Mouse (Mus musculus) 3134 (cell line): ENCODE data around the gene Cilp.
"Not testable (repeated sequence)": the region's sequence is repeated elsewhere in the genome, so short reads cannot be mapped to it uniquely, and the experiment has no call there.

Source experiments
- DNase-seq: peaks from one replicate; pipeline ENCODE4 v3.0.0-alpha.2; 2011; ENCODE audit warnings: low spot score; ENCODE audit not compliant: insufficient read length; ENCODE audit errors: extremely low read depth

Gene Cilp

GRCm38 (mm10) chr9:65264959-65265358 is at the start of gene Cilp:
Cilp (plus strand) TSS chr9:65265180.
- DNase-seq = no peak

GRCm38 (mm10) chr9:65215494-65216126 is 49.4 kb upstream of the Cilp start:
- no peak for DNase-seq

GRCm38 (mm10) chr9:65216972-65217371 is 48.0 kb upstream of the Cilp start:
- DNase-seq = no peak

GRCm38 (mm10) chr9:65217661-65218060 is 47.3 kb upstream of the Cilp start:
- no peak for DNase-seq

GRCm38 (mm10) chr9:65218916-65219315 is 46.1 kb upstream of the Cilp start:
- no peak for DNase-seq

- not testable (repeated sequence) for DNase-seq
Observed at GRCm38 (mm10) chr9:65220398-65220797, 44.6 kb upstream of the Cilp start.

GRCm38 (mm10) chr9:65223927-65224326 is 41.1 kb upstream of the Cilp start:
- no peak for DNase-seq

- no peak for DNase-seq
Observed at GRCm38 (mm10) chr9:65225795-65226194, 39.2 kb upstream of the Cilp start.

GRCm38 (mm10) chr9:65230250-65230649 is 34.7 kb upstream of the Cilp start:
- no peak for DNase-seq

GRCm38 (mm10) chr9:65231284-65231683 is 33.7 kb upstream of the Cilp start:
- DNase-seq = no peak

GRCm38 (mm10) chr9:65233243-65233985 is 31.6 kb upstream of the Cilp start:
- no peak for DNase-seq

- no peak for DNase-seq
Observed at GRCm38 (mm10) chr9:65234734-65235133, 30.2 kb upstream of the Cilp start.

GRCm38 (mm10) chr9:65235601-65236000 is 29.4 kb upstream of the Cilp start:
- DNase-seq = no peak

- no peak for DNase-seq
Observed at GRCm38 (mm10) chr9:65237616-65238015, 27.4 kb upstream of the Cilp start.

- no peak for DNase-seq
Observed at GRCm38 (mm10) chr9:65238191-65238760, 26.7 kb upstream of the Cilp start.

GRCm38 (mm10) chr9:65239176-65239575 is 25.8 kb upstream of the Cilp start:
- DNase-seq = no peak

- DNase-seq = no peak
Observed at GRCm38 (mm10) chr9:65239731-65240130, 25.2 kb upstream of the Cilp start.

- no peak for DNase-seq
Observed at GRCm38 (mm10) chr9:65240587-65240986, 24.4 kb upstream of the Cilp start.

GRCm38 (mm10) chr9:65241973-65242372 is 23.0 kb upstream of the Cilp start:
- no peak for DNase-seq

- no peak for DNase-seq
Observed at GRCm38 (mm10) chr9:65243249-65243648, 21.7 kb upstream of the Cilp start.

- DNase-seq = no peak
Observed at GRCm38 (mm10) chr9:65244036-65244806, 20.8 kb upstream of the Cilp start.
